Mouse (Mus musculus) liver, adult 2 months (tissue): ENCODE results near the gene Rasa4.
"Not testable (repeated sequence)": the region's sequence is repeated elsewhere in the genome, so short reads cannot be mapped to it uniquely, and the experiment has no call there.

Experiments
- CTCF ChIP-seq: fragments of 200-500 bp; IDR thresholded peaks from 2 replicates; pipeline ENCODE4 v1.5.1; 2011; ENCODE audit warnings: low read depth, low read length, control low read depth
- POLR2A ChIP-seq: fragments of 200-500 bp; IDR thresholded peaks from 2 replicates; pipeline ENCODE4 v1.6.1; 2011; ENCODE audit warnings: low read length, control low read depth; ENCODE audit not compliant: insufficient read depth; ENCODE audit errors: extremely low read depth

DNA sequence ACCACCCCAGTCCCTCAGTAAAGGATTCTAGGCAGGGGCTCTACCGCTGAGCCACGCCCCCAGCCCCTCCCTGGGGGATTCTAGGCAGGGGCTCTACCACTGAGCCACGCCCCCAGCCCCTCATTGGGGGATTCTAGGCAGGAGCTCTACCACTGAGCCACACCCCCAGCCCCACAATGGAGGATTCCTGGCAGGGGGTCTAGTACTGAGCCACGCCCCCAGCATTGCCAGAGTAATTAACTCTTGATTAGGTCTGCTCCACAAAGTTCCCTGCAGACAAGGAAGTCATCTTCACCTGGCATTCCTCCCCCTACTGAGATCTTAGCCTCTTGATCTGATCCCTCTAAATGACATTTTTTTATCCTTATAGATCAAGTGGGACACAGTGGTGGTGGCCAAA is 29.8 kb downstream of the Rasa4 start:
- not testable (repeated sequence) for TF ChIP-seq CTCF, POLR2A
